Comparison of ENCODE assay signal across 7 mouse cellular contexts in the genomic region with DNA sequence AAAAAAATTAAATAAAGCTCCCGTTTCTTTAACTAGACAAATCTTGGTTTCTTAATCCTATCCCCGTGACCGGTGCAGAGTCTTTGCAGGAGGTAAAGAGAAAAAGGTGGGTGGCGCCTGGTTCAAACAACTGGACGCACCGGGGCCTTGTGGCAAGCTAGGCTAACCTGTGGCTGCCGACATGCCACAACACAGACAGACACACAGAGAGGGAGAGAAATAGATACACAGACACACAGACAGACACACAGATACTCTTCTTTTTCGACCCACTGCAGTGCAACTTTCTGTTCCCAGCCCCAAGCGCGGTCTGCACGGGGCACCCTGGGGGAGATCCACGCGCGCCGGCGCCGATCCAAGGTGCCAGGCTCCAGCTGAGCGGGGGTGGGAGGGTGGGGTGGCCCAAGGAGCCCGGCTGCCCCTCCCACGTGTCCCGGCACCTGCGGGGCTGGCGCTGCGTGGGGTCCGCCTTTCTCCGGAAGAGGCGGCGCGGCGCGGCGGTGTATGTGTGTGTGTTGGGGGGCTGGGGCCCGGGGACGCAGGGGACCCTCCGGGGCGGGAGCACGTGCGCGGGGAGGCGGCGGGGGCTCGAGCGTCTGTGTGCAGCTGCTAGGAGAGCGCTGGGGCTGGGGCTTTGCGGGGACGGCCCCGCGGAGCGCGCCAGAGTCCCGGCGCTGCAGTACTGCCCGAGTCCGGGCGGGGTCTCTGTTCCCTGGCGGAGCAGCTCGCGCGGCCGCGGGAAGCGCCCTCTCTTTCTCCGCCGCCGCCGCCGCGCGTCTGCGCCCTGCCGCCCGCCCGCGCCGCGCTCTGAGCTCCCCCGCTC. TPM values are rescaled to one million over a fixed set of nuclear protein-coding genes. Genes with fewer than 3 reads are reported as not detected.
DNase-seq lines count a peak whose midpoint lies in the region; ATAC-seq lines count a peak whose summit lies in the region.

Ccdc6 (plus strand) TSS at position 756 of the 823 bp plus-strand sequence.

- ATAC-seq in embryonic facial prominence, embryonic 11.5 days (replicated peaks; ENCODE audit: insufficient number of reproducible peaks, low FRiP score, low TSS enrichment, low read depth): peak; percentile 74
- peak; percentile 83 for ATAC-seq in limb, embryonic 13.5 days (ENCODE audit: low FRiP score, low read depth)
- ATAC-seq in midbrain, embryonic 15.5 days (replicated peaks): peak; percentile 93

- H3K27ac ChIP-seq in embryonic facial prominence, embryonic 11.5 days (replicated peaks; ENCODE audit: low read depth, low read length): peak within 1 kb of the TSS; percentile 62
- peak within 1 kb of the TSS; percentile 93 for H3K27ac ChIP-seq in limb, embryonic 13.5 days
- peak within 1 kb of the TSS; percentile 86 for H3K27ac ChIP-seq in midbrain, embryonic 15.5 days

- peak within 1 kb of the TSS; percentile 89 for H3K9ac ChIP-seq in embryonic facial prominence, embryonic 11.5 days (replicated peaks; ENCODE audit: low read length)
- H3K9ac ChIP-seq in limb, embryonic 13.5 days: peak within 1 kb of the TSS; percentile 94
- peak within 1 kb of the TSS; percentile 86 for H3K9ac ChIP-seq in midbrain, embryonic 15.5 days

- H3K4me2 ChIP-seq in embryonic facial prominence, embryonic 11.5 days (ENCODE audit: low read depth, low read length): peak within 1 kb of the TSS; percentile 94
- H3K4me2 ChIP-seq in limb, embryonic 13.5 days (replicated peaks): peak within 1 kb of the TSS; percentile 85
- H3K4me2 ChIP-seq in midbrain, embryonic 15.5 days: peak within 1 kb of the TSS; percentile 90

- whole genome bisulfite sequencing in embryonic facial prominence, embryonic 11.5 days: under 1% methylated on average over 47 of the region's 77 CpGs
- under 1% methylated on average over 54 of the region's 77 CpGs for WGBS in limb, embryonic 13.5 days
- 1% methylated on average over 57 of the region's 77 CpGs for WGBS in midbrain, embryonic 15.5 days

- no peaks in the 10 kb centered on the region for H3K9me3 ChIP-seq in embryonic facial prominence, embryonic 11.5 days (replicated peaks; ENCODE audit: control insufficient read depth, low read length)
- peaks cover 3% of the 10 kb centered on the region; the same call in 1 of the 2 replicates for H3K9me3 ChIP-seq in limb, embryonic 13.5 days
- no peaks in the 10 kb centered on the region for H3K9me3 ChIP-seq in midbrain, embryonic 15.5 days

- DNase-seq in adrenal gland, postnatal 25 days: peak; percentile 89
- peak; percentile 88 for DNase-seq in embryonic facial prominence, embryonic 11.5 days (ENCODE audit: low spot score)
- peak; percentile 99 for DNase-seq in heart, adult 11 months
- DNase-seq in kidney, adult 18-20 months: peak; percentile 90
- peak; percentile 82 to 88 for DNase-seq in spleen, adult 18-20 months

- H3K4me1 ChIP-seq in embryonic facial prominence, embryonic 11.5 days (ENCODE audit: control insufficient read depth, insufficient read depth, low read length): peaks cover 4% of the 10 kb centered on the region; the same call in 1 of the 2 replicates
- H3K4me1 ChIP-seq in limb, embryonic 13.5 days: peaks cover 47% of the 10 kb centered on the region
- H3K4me1 ChIP-seq in midbrain, embryonic 15.5 days: peaks cover 45% of the 10 kb centered on the region

- no peaks in the 10 kb centered on the region for H3K36me3 ChIP-seq in embryonic facial prominence, embryonic 11.5 days (replicated peaks; ENCODE audit: control insufficient read depth, insufficient read depth, low read depth, low read length)
- H3K36me3 ChIP-seq in limb, embryonic 13.5 days: peaks cover 11% of the 10 kb centered on the region
- no peaks in the 10 kb centered on the region for H3K36me3 ChIP-seq in midbrain, embryonic 15.5 days (replicated peaks)

- peak within 1 kb of the TSS; percentile 93 for H3K4me3 ChIP-seq in embryonic facial prominence, embryonic 11.5 days (ENCODE audit: low read depth, low read length)
- H3K4me3 ChIP-seq in limb, embryonic 13.5 days: peak within 1 kb of the TSS; percentile 93
- peak within 1 kb of the TSS; percentile 97 for H3K4me3 ChIP-seq in midbrain, embryonic 15.5 days

- H3K27me3 ChIP-seq in embryonic facial prominence, embryonic 11.5 days (ENCODE audit: control insufficient read depth, insufficient read depth, low read length): no peaks in the 10 kb centered on the region
- no peaks in the 10 kb centered on the region for H3K27me3 ChIP-seq in limb, embryonic 13.5 days
- no peaks in the 10 kb centered on the region for H3K27me3 ChIP-seq in midbrain, embryonic 15.5 days (replicated peaks)

RNA-seq across cellular contexts. Expression of gene Ccdc6, which starts in this region (rescaled TPM):
- total RNA-seq in adrenal gland, postnatal 25 days (2021): 50.0 and 67.8 TPM in 2 replicates
- polyA plus RNA-seq in embryonic facial prominence, embryonic 11.5 days (2014; fragmentation: Nextera tagmentation; extraction: Ambion mirVana): 20.2 and 20.8 TPM in 2 replicates
- 18.9 and 19.6 TPM in 2 replicates for polyA plus RNA-seq in limb, embryonic 13.5 days (2015; fragmentation: Nextera tagmentation; extraction: Ambion mirVana)
- 23.3 and 25.3 TPM in 2 replicates for polyA plus RNA-seq in midbrain, embryonic 15.5 days (2015; fragmentation: Nextera tagmentation; extraction: Ambion mirVana)

Comparison
In these comparisons a context has a peak if more than half of its experiments do, and no peak if none do; other contexts are left out.
1. Peak in every context shown above with its lines: DNase-seq, ATAC-seq, H3K4me3 ChIP-seq and H3K27ac ChIP-seq.